Mouse (Mus musculus): ENCODE data around the gene Prok2.

- no peak for TF ChIP-seq GATA1 (IDR thresholded peaks at IDR 0.05; ENCODE audit: low read length)
- TF ChIP-seq TAL1 (IDR thresholded peaks at IDR 0.05; ENCODE audit: low read length), result no peak
Measured at GRCm38 (mm10) chr6:99688513-99688912, 37.7 kb downstream of the Prok2 start.
